Mouse (Mus musculus) olfactory bulb, adult 2 months (tissue): Measurements from ENCODE around the gene Gpr107.

ENCODE experiments used
- CTCF ChIP-seq: fragments of 200-500 bp; IDR thresholded peaks from 2 replicates; pipeline ENCODE4 v1.5.1; 2012; ENCODE audit warnings: low read depth, mild to moderate bottlenecking, low read length, moderate library complexity; ENCODE audit not compliant: insufficient read depth
- POLR2A ChIP-seq: fragments of 200-500 bp; IDR thresholded peaks from 2 replicates; pipeline ENCODE4 v1.6.1; 2012; ENCODE audit warnings: mild to moderate bottlenecking, low read depth, low read length, moderate library complexity; ENCODE audit not compliant: insufficient read depth

GRCm38 (mm10) chr2:31211204-31211603 lies 59.1 kb downstream of the Gpr107 start:
- no peak for TF ChIP-seq CTCF
- TF ChIP-seq POLR2A, result no peak
